Mouse (Mus musculus) left cerebral cortex, adult 2 months (tissue): Measurements from ENCODE around the gene Spsb1. TPM values are rescaled to one million over a fixed set of nuclear protein-coding genes. Genes with fewer than 3 reads are reported as not detected.

Source experiments
- DNase-seq, 2 experiments: peaks; one replicate each; pipeline ENCODE4 v3.0.0; 2021 to 2022; ENCODE audit warnings: low spot score in 2 of 2, mixed read lengths in 1 of 2; ENCODE audit errors: extremely low spot score in 1 of 2
- H3K27ac ChIP-seq: fragments of 200-600 bp; 2 replicates; pipeline ENCODE4 v1.8.1; 2022
- H3K4me3 ChIP-seq: fragments of 200-600 bp; 2 replicates; pipeline ENCODE4 v1.8.1; 2022
- CTCF ChIP-seq: fragments of 200-600 bp; IDR thresholded peaks from 2 replicates; pipeline ENCODE4 v1.8.1; 2022; ENCODE audit warnings: antibody characterized with exemption, mild to moderate bottlenecking, moderate library complexity
- intact Hi-C: fragments of 180-260 bp; cut with DNase I; formaldehyde crosslinking; loops from one replicate; pipeline ENCODE4 v1.15.1; 2025
- long read RNA-seq, 2 experiments: library from polyadenylated mRNA; stranded (forward); transcript quantifications; one replicate each; pipeline ENCODE4 v2.0.0; 2021; ENCODE audit warnings: borderline mapping rate in 2 of 2
- total RNA-seq, 2 experiments: library from RNA; stranded (reverse); gene quantifications; 2 replicates each; pipeline ENCODE4 v1.2.3; 2021

The Spsb1 gene
- total RNA-seq: 10 to 100 TPM; 15.2 to 17.5 TPM
- long read RNA-seq, experiment 1, transcript Spsb1-201 (3 exons, 3,092 nt): major isoform, 9 of 12 reads
- long read RNA-seq, experiment 1, partial matches to known transcripts: 0 of 12 reads
- long read RNA-seq, experiment 1, other reads (novel, unspliced or antisense): 2 of 12 reads
- long read RNA-seq, experiment 2, transcript Spsb1-201 (3 exons, 3,092 nt): major isoform, 10 of 16 reads
- long read RNA-seq, experiment 2, partial matches to known transcripts: 0 of 16 reads
- long read RNA-seq, experiment 2, other reads (novel, unspliced or antisense): 6 of 16 reads

DNA sequence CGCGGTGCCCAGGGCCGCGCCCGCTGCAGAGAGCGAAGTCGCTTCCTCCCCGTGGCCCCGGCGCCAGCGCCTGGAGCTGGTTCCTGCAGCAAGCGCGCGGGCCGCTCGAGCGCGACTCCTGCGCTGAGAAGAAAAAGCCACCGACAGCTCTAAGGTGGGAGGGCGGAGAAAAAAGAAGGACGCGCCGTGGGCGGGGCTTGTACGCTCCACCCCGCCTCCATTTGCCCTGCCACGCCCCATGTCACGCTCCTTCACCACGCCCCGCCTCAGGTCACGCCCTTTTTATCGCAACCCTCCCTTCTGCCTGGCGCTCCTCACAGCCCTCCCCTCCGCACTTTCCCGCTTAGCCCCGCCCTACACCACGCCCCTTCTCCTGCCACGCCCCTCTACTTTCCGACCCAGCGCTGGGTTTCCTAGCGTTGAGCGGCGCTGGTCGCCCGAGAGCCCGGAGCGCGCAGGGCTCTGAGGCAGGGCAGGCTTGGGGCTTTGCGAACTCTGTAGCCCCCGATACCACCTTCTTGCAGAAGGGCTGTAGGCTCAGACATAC is at the start of gene Spsb1:
Gene Spsb1, minus strand, starts transcription at position 151 of the 547 bp plus-strand sequence.
- H3K4me3 ChIP-seq: peak within 1 kb of the TSS; percentile 66
- H3K27ac ChIP-seq: peak within 1 kb of the TSS; percentile 75
- peak; percentile 90 to 95 for DNase-seq
- TF ChIP-seq CTCF: no peak
- intact Hi-C loops: loop anchor here (5.0 kb wide), 1 partner anchor 43 kb away; no protein-coding TSS in a partner anchor

- Histone ChIP-seq H3K4me3 (no peak overlapping the region), H3K27ac (no peak overlapping the region)
- intact Hi-C loops: no loop called here
- TF ChIP-seq CTCF: no peak
- DNase-seq: no peak
Measured at GRCm38 (mm10) chr4:150003641-150004040, 48.8 kb upstream of the Spsb1 start.

GRCm38 (mm10) chr4:150003021-150003580 is 48.3 kb upstream of the Spsb1 start:
- intact Hi-C loops: no loop called here
- no peak for TF ChIP-seq CTCF
- no peak overlapping the region for H3K4me3 ChIP-seq
- DNase-seq: no peak
- no peak overlapping the region for H3K27ac ChIP-seq

GRCm38 (mm10) chr4:150002021-150002528 is 47.2 kb upstream of the Spsb1 start:
- no peak for DNase-seq
- no peak for TF ChIP-seq CTCF
- intact Hi-C loops: no loop called here
- Histone ChIP-seq H3K27ac (no peak overlapping the region), H3K4me3 (no peak overlapping the region)

GRCm38 (mm10) chr4:150001221-150001860 is 46.5 kb upstream of the Spsb1 start:
- TF ChIP-seq CTCF: no peak
- Histone ChIP-seq H3K4me3 (no peak overlapping the region), H3K27ac (no peak overlapping the region)
- no peak for DNase-seq
- intact Hi-C loops: no loop called here

GRCm38 (mm10) chr4:149999931-150000555 is 45.2 kb upstream of the Spsb1 start:
- no peak for DNase-seq
- intact Hi-C loops: no loop called here

DNA sequence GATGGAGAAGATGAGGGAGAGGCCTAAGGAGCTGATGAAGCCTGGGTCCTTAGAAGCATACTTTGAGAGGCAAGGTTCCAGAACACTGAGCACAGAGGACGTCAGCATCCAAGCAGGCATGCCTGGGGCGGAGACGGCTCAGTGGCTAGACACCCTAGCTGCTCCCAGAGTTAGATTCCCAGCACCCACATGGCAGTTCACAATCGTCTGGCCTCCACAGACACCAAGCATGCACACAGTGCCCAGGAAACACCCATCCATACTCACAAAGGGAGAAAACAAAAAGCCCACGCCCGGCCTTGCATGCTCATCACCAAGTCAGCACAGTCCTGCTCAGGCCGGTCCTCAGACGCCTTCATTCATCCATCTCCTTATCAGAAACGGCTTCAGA is 44.7 kb upstream of the Spsb1 start:
- H3K27ac ChIP-seq: no peak overlapping the region
- H3K4me3 ChIP-seq: no peak overlapping the region
- intact Hi-C loops: no loop called here
- DNase-seq: no peak
- no peak for TF ChIP-seq CTCF

More at GRCm38 (mm10) chr4:149999931-150000555, 45.2 kb upstream of the Spsb1 start:
- TF ChIP-seq CTCF: no peak
- no peak overlapping the region for H3K27ac ChIP-seq
- no peak overlapping the region for H3K4me3 ChIP-seq

- DNase-seq: no peak
- Histone ChIP-seq H3K27ac (no peak overlapping the region), H3K4me3 (no peak overlapping the region)
- TF ChIP-seq CTCF: no peak
- intact Hi-C loops: no loop called here
Measured at GRCm38 (mm10) chr4:149998786-149999509, 44.1 kb upstream of the Spsb1 start.

DNA sequence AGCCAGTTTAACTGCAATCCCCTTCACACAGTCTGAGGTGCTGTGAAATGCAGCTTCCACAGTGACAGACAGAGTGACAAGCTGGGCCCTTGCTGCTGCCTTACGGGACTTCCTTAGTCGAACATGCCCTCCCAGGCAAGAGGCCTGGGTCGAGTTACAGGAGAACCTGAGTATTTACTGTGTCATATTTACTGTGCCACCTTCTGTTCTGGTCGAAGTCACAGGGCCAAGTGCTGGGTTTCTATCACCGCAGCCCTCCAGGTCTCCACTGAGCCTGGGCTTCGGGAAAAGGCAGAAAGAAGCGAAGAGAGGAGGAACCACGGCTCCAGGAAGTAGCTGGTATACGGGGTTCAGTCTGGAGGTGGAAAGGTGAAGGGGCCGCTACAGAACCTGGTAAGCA is 43.2 kb upstream of the Spsb1 start:
- no peak overlapping the region for H3K4me3 ChIP-seq
- TF ChIP-seq CTCF: no peak
- DNase-seq: no peak
- H3K27ac ChIP-seq: no peak overlapping the region
- intact Hi-C loops: no loop called here

GRCm38 (mm10) chr4:149996440-149996839 is 41.6 kb upstream of the Spsb1 start:
- Histone ChIP-seq H3K4me3 (no peak overlapping the region), H3K27ac (no peak overlapping the region)
- intact Hi-C loops: no loop called here
- no peak for TF ChIP-seq CTCF
- no peak for DNase-seq

- no peak for DNase-seq
- TF ChIP-seq CTCF: no peak
- Histone ChIP-seq H3K4me3 (no peak overlapping the region), H3K27ac (no peak overlapping the region)
- intact Hi-C loops: no loop called here
Measured at GRCm38 (mm10) chr4:149995911-149996310, 41.1 kb upstream of the Spsb1 start.
